Mouse (Mus musculus): ENCODE measurements around the gene Ccnt2.

The Ccnt2 gene

GRCm38 (mm10) chr1:127788943-127789342, 15.0 kb downstream of the Ccnt2 start:
- in situ Hi-C loops (cut with MboI, MseI) = no loop called here

- in situ Hi-C loops (cut with MboI, MseI) = no loop called here
Measured at GRCm38 (mm10) chr1:127793459-127793858, 19.5 kb downstream of the Ccnt2 start.

- in situ Hi-C loops (cut with MboI, MseI) = no loop called here
Measured at GRCm38 (mm10) chr1:127795087-127795769, 21.3 kb downstream of the Ccnt2 start.

GRCm38 (mm10) chr1:127796341-127796740, 22.4 kb downstream of the Ccnt2 start:
- in situ Hi-C loops (cut with MboI, MseI) = no loop called here

- in situ Hi-C loops (cut with MboI, MseI) = no loop called here
Measured at GRCm38 (mm10) chr1:127796752-127797151, 22.8 kb downstream of the Ccnt2 start.

GRCm38 (mm10) chr1:127802916-127803315, 29.0 kb downstream of the Ccnt2 start:
- in situ Hi-C loops (cut with MboI, MseI) = no loop called here

- in situ Hi-C loops (cut with MboI, MseI) = no loop called here
Measured at GRCm38 (mm10) chr1:127808671-127809070, 34.7 kb downstream of the Ccnt2 start.

GRCm38 (mm10) chr1:127812929-127813328, 39.0 kb downstream of the Ccnt2 start:
- in situ Hi-C loops (cut with MboI, MseI) = no loop called here

GRCm38 (mm10) chr1:127816381-127816780, 42.4 kb downstream of the Ccnt2 start:
- in situ Hi-C loops (cut with MboI, MseI) = no loop called here

GRCm38 (mm10) chr1:127827325-127827724, 53.4 kb downstream of the Ccnt2 start:
- in situ Hi-C loops (cut with MboI, MseI) = no loop called here

GRCm38 (mm10) chr1:127830215-127830921, 56.4 kb downstream of the Ccnt2 start:
- in situ Hi-C loops (cut with MboI, MseI) = no loop called here

- in situ Hi-C loops (cut with MboI, MseI) = no loop called here
Measured at GRCm38 (mm10) chr1:127833714-127834113, 59.8 kb downstream of the Ccnt2 start.

- in situ Hi-C loops (cut with MboI, MseI) = no loop called here
Measured at GRCm38 (mm10) chr1:127834202-127834601, 60.2 kb downstream of the Ccnt2 start.

- in situ Hi-C loops (cut with MboI, MseI) = no loop called here
Measured at GRCm38 (mm10) chr1:127836619-127837018, 62.7 kb downstream of the Ccnt2 start.

- in situ Hi-C loops (cut with MboI, MseI) = no loop called here
Measured at GRCm38 (mm10) chr1:127838602-127839001, 64.6 kb downstream of the Ccnt2 start.

GRCm38 (mm10) chr1:127845472-127845871, 71.5 kb downstream of the Ccnt2 start:
- in situ Hi-C loops (cut with MboI, MseI) = no loop called here

GRCm38 (mm10) chr1:127850075-127850610, 76.2 kb downstream of the Ccnt2 start:
- in situ Hi-C loops (cut with MboI, MseI) = loop anchor here (5.0 kb wide), 1 partner anchor 57 kb away; no protein-coding TSS in a partner anchor

GRCm38 (mm10) chr1:127854486-127855222, 80.7 kb downstream of the Ccnt2 start, which contains the start of gene Map3k19:
Map3k19 (minus strand) TSS chr1:127855031.
- in situ Hi-C loops (cut with MboI, MseI) = loop anchor here (5.0 kb wide), 1 partner anchor 53 kb away; no protein-coding TSS in a partner anchor

All from regulatory T cell (primary cell).